Mouse (Mus musculus): ENCODE results near the gene Smarcd1.
A peak's percentile ranks its signal among the peaks of the same experiment; 100 is the strongest.

The Smarcd1 gene

GRCm38 (mm10) chr15:99735631-99736030 lies 33.7 kb downstream of the Smarcd1 start:
- peak; percentile 100 for DNase-seq (ENCODE audit: low spot score)

GRCm38 (mm10) chr15:99736675-99737074 lies 34.7 kb downstream of the Smarcd1 start:
- DNase-seq (ENCODE audit: low spot score) = no peak

DNA sequence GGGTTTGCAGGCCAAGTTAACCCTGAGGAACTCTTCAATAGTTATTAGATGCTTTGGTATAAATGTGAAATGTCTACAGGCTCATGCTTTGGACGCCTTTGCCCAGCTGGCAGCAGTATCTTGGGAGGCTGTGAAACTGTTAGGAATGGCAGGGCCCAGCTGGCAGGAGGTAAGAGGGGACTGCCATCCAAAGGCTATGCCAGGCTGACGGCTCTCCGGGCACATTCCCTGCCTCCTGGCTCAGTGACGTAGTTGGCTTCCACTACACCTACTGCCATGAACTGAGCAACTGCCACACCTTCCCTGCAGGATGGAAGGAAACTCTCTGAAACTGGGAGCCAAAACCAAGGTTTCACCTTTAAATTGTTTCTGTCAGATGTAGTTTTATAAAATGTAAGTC lies 38.3 kb downstream of the Smarcd1 start:
- no peak for DNase-seq (ENCODE audit: low spot score)

DNA sequence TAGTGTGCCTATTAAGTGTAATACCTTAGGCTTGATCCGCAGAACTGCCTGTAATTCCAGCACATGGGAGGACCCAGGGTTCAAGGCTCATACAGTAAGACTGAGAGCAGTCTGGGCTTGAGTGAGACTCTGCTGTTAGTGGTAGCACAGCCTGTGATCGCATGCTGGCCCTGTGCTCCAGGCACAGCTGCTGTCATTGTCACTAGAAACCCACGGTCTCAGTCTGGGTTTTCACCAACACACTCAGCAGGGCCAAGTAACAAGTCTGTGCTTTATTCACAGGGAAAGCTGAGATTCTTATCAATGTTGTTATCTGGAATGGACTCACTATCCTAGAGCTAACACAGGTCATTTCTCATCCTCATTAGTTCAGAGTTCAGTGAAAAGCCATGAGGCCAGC lies 52.3 kb downstream of the Smarcd1 start:
- DNase-seq (ENCODE audit: low spot score) = no peak

Data from ovary, adult 18-20 months (tissue).